Mouse (Mus musculus) hindbrain, embryonic 15.5 days (tissue): ENCODE measurements around the gene Max. TPM values are rescaled to one million over a fixed set of nuclear protein-coding genes. Genes with fewer than 3 reads are reported as not detected.

Experiments
- ATAC-seq: fragments of 200-750 bp; cut with Nextera tagmentation; 2 replicates; pipeline ENCODE4 v1.8.0; 2017; ENCODE audit warnings: low read depth, moderate number of reproducible peaks, moderate TSS enrichment; ENCODE audit not compliant: low FRiP score
- H3K27ac ChIP-seq: fragments of 300-500 bp; sonication (generic); replicated peaks from 2 replicates; pipeline ENCODE4 v1.5.1; 2015; ENCODE audit warnings: mild to moderate bottlenecking, inconsistent platforms
- H3K27me3 ChIP-seq: fragments of 300-500 bp; sonication (generic); 2 replicates; pipeline ENCODE4 v1.6.1; 2015; ENCODE audit warnings: control low read depth, inconsistent platforms
- H3K36me3 ChIP-seq: fragments of 300-500 bp; sonication (generic); 2 replicates; pipeline ENCODE4 v1.6.1; 2015; ENCODE audit warnings: control low read depth, inconsistent platforms
- H3K4me1 ChIP-seq: fragments of 300-500 bp; sonication (generic); replicated peaks from 2 replicates; pipeline ENCODE4 v1.6.1; 2015; ENCODE audit warnings: control low read depth, inconsistent platforms
- H3K4me2 ChIP-seq: fragments of 300-500 bp; sonication (generic); 2 replicates; pipeline ENCODE4 v1.6.1; 2015; ENCODE audit warnings: moderate library complexity, mild to moderate bottlenecking, inconsistent platforms
- H3K4me3 ChIP-seq: fragments of 300-500 bp; sonication (generic); 2 replicates; pipeline ENCODE4 v1.5.1; 2015; ENCODE audit warnings: mild to moderate bottlenecking, inconsistent platforms
- H3K9ac ChIP-seq: fragments of 300-500 bp; sonication (generic); 2 replicates; pipeline ENCODE4 v1.6.1; 2015; ENCODE audit warnings: inconsistent platforms
- H3K9me3 ChIP-seq: fragments of 300-500 bp; sonication (generic); 2 replicates; pipeline ENCODE4 v1.6.1; 2016; ENCODE audit warnings: control low read depth, inconsistent platforms
- WGBS: fragments of 180-500 bp; shearing (Covaris S2); methylation state at CpG from one replicate; pipeline ENCODE4 v1.1.7; 2015; 5-methylcytosine and 5-hydroxymethylcytosine counted together
- polyA plus RNA-seq: library from polyadenylated mRNA; unstranded; fragments of >200 nt; fragmentation: Nextera tagmentation; extraction: Ambion mirVana; gene quantifications from 2 replicates; pipeline ENCODE4 v1.2.1, GENCODE M21; 2015

Gene Max
- polyA plus RNA-seq, 1 experiment from 2014 or later = 22.5 TPM

DNA sequence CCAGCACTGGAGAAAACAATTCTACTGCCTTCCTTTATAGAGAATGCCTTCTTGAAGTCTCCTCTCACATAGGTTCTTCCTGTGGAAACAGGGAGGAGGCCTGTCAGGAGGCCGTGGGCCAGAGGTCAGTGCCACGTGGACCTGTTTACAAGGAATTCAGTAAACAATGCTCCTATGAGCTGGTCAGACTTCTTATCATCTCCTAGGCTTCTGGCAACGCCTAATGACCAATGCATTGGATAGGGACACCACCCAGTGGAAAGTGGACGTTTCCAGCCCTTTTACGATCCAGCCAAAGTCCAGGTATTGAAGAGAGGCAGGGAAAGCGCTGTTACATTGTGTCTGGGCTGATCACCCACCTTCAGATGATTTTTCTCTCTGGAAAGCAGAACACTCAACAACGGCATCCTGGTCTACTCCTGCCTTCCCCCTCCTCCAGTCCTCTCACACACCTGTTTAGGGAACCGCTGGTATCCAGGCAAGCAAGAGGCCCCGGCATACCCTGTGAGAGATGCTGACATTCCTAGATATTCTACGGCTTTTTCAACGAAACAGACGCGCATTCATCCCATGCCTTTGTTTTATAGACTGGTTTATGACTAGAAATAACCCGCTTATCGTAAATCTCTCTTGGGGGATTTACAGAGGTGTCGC is 20.9 kb upstream of the Max start:
- ATAC-seq = no peak
- Histone ChIP-seq H3K27ac (no peak overlapping the region), H3K36me3 (no peaks in the 10 kb centered on the region), H3K27me3 (no peaks in the 10 kb centered on the region), H3K9me3 (no peaks in the 10 kb centered on the region), H3K4me1 (no peaks in the 10 kb centered on the region), H3K4me2 (no peak overlapping the region), H3K4me3 (no peak overlapping the region), H3K9ac (no peak overlapping the region)
- WGBS = 82% methylated on average over 16 of the region's 16 CpGs

DNA sequence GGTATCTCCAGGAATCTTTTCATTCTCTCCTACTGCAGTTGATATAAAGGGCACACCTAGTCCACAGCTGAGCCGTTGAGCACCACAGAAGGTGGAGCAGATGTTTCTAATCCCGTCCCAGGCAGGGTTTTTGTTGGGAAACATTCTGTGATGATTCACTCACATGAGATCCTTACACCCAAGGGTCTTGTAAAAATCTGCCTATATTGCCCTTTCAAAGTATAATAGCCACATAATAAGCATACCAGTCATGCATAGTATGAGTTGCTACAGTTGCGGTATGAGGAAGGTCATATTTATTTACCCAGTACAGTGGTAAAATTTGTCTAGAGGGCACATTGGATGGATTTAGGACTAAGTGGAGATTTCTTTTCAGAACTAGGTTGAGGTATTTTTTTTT is 17.5 kb upstream of the Max start:
- ATAC-seq = no peak
- 77% methylated on average over 3 of the region's 3 CpGs for WGBS
- H3K27ac ChIP-seq = no peak overlapping the region

DNA sequence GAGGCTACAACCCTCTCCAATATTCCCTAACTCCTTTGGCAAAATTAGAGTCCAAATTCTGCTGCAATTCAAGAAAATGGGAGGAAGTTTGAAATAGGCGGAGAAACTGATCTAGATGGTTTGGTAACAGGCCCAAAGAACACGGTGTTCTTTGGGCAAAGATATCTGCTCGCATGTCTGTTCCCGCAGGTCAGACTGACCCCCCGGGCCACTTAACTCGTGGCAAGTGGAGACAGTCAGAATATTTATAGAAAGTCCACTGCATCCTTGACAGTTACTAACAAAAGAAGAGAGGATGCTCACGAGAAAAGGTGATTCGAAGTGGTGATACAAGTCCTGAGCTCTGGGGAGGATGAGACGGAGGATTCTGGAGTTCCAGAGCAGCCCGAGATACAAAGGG is 10.7 kb upstream of the Max start:
- Histone ChIP-seq H3K27me3 (no peaks in the 10 kb centered on the region), H3K9ac (no peak overlapping the region), H3K4me3 (no peak overlapping the region), H3K4me2 (no peak overlapping the region), H3K4me1 (no peaks in the 10 kb centered on the region), H3K9me3 (no peaks in the 10 kb centered on the region), H3K36me3 (no peaks in the 10 kb centered on the region), H3K27ac (no peak overlapping the region)
- WGBS = 84% methylated on average over 10 of the region's 10 CpGs
- no peak for ATAC-seq

More for the DNA sequence above, 17.5 kb upstream of the Max start:
- no peak overlapping the region for H3K9ac ChIP-seq
- H3K27me3 ChIP-seq = no peaks in the 10 kb centered on the region
- H3K4me2 ChIP-seq = no peak overlapping the region
- no peaks in the 10 kb centered on the region for H3K4me1 ChIP-seq
- no peaks in the 10 kb centered on the region for H3K9me3 ChIP-seq
- H3K4me3 ChIP-seq = no peak overlapping the region
- no peaks in the 10 kb centered on the region for H3K36me3 ChIP-seq

DNA sequence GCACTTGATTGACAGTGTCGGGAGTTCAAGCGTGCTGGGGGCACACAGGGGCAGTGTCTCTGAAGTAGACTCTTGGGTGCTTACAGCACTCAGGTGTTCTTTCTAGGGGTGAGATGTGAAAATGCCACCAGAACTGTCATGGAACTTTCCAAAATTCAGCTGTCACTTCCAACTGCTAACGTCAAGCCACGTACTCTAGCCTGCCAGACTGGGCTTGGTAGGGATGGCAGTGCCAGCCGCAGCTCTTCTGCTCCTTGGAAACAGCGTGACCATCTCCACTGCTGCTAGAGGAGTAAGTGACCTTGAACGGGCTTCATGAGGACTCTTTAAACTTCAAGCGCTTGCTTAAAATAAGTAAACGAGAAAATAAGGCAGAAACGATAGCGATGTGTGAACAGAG is 10.2 kb upstream of the Max start:
- Histone ChIP-seq H3K27ac (no peak overlapping the region), H3K9ac (no peak overlapping the region), H3K4me3 (no peak overlapping the region), H3K4me2 (no peak overlapping the region), H3K36me3 (no peaks in the 10 kb centered on the region), H3K9me3 (no peaks in the 10 kb centered on the region), H3K27me3 (no peaks in the 10 kb centered on the region), H3K4me1 (no peaks in the 10 kb centered on the region)
- no peak for ATAC-seq
- WGBS = 92% methylated on average over 11 of the region's 11 CpGs

DNA sequence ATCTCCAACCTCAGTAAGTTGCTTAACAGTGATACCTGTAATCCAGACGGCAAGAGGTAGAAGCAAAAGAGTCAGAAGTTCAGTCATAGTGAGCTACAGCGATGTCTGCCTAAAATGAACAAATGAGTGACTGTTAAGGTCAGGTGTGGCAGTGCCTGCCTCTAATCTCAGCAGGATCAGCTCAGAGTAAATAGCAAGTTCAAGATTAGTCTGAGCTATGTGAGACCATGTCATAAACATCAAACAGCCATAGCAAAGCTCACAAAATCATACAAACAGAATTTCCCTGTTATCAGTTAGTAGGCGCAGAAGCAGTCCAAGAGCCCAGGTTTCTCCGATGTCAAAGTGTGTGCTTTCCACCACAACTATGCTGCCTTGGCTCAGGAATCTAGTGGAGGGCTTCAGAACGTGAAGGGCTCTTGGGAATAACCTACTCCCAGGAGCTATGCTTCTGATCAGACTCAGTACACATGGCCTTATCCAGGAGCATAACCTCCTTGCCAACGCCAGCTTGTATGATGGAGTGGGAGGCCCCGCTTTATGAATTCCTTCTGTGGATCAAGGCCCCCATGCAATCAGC is 9.7 kb upstream of the Max start:
- Histone ChIP-seq H3K27ac (no peak overlapping the region), H3K36me3 (no peaks in the 10 kb centered on the region), H3K27me3 (no peaks in the 10 kb centered on the region), H3K4me1 (no peaks in the 10 kb centered on the region), H3K4me3 (no peak overlapping the region), H3K9me3 (no peaks in the 10 kb centered on the region), H3K9ac (no peak overlapping the region), H3K4me2 (no peak overlapping the region)
- ATAC-seq = no peak
- WGBS = 86% methylated on average over 7 of the region's 7 CpGs

DNA sequence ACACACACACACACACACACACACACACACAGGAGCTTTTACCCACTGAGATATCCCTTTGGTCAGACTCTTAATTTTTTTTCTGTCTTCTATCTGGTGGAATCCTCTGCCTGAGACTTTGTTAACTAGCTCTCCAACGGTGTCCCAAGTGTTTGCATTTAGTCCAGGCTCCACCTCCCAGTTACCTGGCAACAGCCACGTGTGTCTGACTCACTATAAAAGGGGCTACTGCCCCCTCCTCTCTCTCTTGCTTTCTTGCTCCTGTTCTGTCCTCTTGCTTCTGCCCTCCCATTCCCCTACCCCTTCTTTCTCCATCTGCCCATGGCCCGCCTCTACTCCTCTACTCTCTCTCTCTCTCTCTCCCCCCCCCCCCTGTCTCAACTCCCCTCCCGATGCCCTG is 3.9 kb upstream of the Max start:
- H3K4me3 ChIP-seq = no peak overlapping the region
- ATAC-seq = no peak
- peaks cover 9% of the 10 kb centered on the region for H3K4me1 ChIP-seq
- peak overlapping the region; percentile 4; the same call in 1 of the 2 replicates for H3K4me2 ChIP-seq
- H3K9ac ChIP-seq = no peak overlapping the region
- no peak overlapping the region for H3K27ac ChIP-seq
- H3K27me3 ChIP-seq = 0 out of 2 replicates have a peak, but pooled peaks cover 5% of the 10 kb centered on the region
- no peaks in the 10 kb centered on the region for H3K9me3 ChIP-seq
- WGBS = 11% methylated on average over 4 of the region's 4 CpGs
- no peaks in the 10 kb centered on the region for H3K36me3 ChIP-seq

DNA sequence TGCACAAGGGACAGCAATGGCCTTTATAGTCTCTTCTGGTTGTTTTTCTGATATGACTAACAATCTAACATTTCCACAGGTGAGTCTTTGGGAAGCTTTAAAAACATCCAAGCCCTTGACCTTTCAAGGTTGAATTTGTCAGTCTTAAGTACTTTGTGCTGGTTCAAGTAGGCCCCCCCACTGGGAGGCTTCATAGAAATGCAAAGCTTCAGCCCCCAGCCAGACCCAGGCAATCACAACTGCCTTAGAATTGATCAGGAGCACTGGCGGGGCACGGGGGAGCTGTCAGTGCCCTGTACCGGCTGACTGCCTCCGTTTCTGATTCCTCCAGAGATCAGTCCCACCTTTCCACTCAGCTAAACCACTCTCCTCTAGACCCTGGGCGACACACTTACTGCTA is 3.1 kb upstream of the Max start:
- WGBS = 17% methylated on average over 5 of the region's 5 CpGs
- Histone ChIP-seq H3K27me3 (0 out of 2 replicates have a peak, but pooled peaks cover 5% of the 10 kb centered on the region), H3K9ac (no peak overlapping the region), H3K4me1 (peaks cover 17% of the 10 kb centered on the region), H3K27ac (no peak overlapping the region), H3K9me3 (no peaks in the 10 kb centered on the region), H3K4me2 (no peak overlapping the region), H3K36me3 (no peaks in the 10 kb centered on the region), H3K4me3 (no peak overlapping the region)
- no peak for ATAC-seq

DNA sequence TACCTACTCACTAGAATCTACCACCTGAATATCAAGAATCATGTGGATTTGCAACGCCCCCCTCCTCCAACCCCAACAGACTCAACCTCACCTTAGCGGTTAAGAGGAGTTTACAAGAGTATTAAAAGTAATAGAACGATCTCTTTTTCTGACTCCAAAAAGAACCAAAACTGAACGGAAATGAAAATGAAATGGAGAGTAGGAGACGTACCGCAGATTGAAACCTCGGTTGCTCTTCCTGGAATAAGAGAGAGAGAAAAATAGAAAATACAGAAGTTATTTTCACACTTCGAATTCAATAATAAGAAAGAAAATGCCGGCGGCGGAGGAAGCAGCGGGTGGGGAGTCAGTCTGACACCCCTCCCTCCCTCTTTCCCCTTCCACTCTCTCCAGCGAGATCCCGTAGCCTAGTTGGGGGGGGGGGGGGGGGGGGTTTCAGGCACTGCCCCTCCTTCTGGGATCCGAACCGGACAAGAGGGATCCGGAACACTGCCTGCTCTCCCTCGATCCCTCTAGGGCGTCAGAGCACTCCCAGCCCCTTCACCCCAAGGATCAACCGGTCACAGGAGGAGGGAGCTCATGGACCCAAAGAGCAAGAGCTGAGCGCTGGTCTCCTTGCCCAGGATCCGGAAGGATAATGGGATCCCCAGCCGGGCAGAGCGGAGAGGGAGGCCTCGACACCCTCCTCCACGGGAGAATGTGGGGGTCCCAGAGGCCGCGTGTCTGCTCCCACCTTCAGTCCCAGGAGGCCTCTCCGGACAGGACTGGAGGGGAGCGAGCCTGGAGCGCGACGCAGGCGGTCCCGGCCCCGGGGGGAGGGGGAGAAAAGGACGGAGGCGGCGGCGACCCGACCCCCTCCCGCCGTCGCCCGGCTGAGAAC is 709 bp downstream of the Max start:
- peak; percentile 9; the same call in 1 of the 2 replicates for ATAC-seq
- H3K9ac ChIP-seq = peak overlapping the region; percentile 79
- 0 out of 2 replicates have a peak, but pooled peaks cover 5% of the 10 kb centered on the region for H3K27me3 ChIP-seq
- peaks cover 25% of the 10 kb centered on the region for H3K4me1 ChIP-seq
- 7% methylated on average over 36 of the region's 45 CpGs for WGBS
- peak overlapping the region; percentile 94 for H3K4me3 ChIP-seq
- H3K9me3 ChIP-seq = no peaks in the 10 kb centered on the region
- H3K36me3 ChIP-seq = peaks cover 14% of the 10 kb centered on the region
- peak overlapping the region; percentile 89 for H3K4me2 ChIP-seq
- H3K27ac ChIP-seq = peak overlapping the region; percentile 80

DNA sequence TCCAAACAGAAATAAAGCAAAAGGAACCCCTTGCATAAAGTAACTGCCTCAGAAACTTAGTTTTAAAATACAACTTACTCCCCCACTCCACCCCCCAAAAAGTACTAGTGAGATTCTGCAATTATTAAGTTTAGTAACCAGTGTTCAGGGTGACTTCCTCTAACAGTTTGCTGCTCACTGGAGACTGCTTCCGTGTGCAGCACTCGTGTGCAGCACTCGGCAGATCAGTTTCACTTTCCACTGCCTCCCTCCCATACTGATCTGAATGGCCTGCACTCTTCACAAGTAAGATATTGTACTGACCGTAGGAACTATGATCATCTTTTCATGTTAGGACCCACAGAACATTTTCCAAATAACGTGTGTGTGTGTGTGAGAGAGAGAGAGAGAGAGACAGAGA is 4.3 kb downstream of the Max start:
- Histone ChIP-seq H3K27ac (no peak overlapping the region), H3K36me3 (peaks cover 30% of the 10 kb centered on the region), H3K4me1 (peaks cover 47% of the 10 kb centered on the region), H3K9ac (no peak overlapping the region), H3K4me2 (no peak overlapping the region), H3K4me3 (no peak overlapping the region), H3K27me3 (no peaks in the 10 kb centered on the region), H3K9me3 (no peaks in the 10 kb centered on the region)
- WGBS = 87% methylated on average over 5 of the region's 5 CpGs
- ATAC-seq = no peak

DNA sequence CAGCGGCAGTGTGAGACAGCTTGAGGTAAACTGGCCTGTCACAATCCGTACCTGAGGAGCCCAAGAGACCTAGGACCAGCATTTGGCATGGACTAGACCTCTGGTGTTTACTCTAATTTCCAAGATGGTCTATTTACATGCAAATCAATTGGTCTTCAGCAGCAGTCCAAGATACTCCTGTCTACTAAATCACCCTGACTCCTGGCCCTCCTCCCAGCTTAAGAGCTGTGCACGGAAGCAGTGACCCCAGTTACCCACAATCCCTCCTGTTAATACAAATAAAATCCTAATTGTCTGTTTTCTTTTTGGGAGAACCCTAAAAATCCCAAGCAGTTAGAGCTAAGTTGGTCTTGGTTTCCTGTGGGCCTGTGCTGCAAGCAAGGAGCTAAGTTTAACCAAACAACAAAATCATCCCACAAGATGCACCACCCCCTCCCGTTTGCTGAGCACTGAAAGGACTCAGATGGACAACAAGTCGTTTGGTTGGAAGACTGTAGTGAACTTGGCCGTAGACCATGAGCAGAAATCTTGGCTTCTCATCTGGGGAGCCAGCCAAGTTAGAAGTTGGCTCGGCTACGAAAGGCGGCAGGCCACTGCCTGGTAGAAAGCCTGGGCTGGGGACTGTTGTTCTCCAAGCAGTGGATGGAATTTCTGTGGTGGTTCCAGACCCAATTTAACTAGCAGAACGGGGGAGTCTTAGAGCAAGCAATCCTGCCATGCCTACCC is 7.1 kb downstream of the Max start:
- Histone ChIP-seq H3K36me3 (peaks cover 58% of the 10 kb centered on the region), H3K9me3 (no peaks in the 10 kb centered on the region), H3K4me1 (peaks cover 32% of the 10 kb centered on the region), H3K27ac (peak overlapping the region; percentile 65), H3K9ac (no peak overlapping the region), H3K27me3 (no peaks in the 10 kb centered on the region), H3K4me2 (0 out of 2 replicates have a peak overlapping the region, but pooled peaks have one; percentile 9), H3K4me3 (no peak overlapping the region)
- 58% methylated on average over 10 of the region's 10 CpGs for WGBS
- ATAC-seq = peak; percentile 81

DNA sequence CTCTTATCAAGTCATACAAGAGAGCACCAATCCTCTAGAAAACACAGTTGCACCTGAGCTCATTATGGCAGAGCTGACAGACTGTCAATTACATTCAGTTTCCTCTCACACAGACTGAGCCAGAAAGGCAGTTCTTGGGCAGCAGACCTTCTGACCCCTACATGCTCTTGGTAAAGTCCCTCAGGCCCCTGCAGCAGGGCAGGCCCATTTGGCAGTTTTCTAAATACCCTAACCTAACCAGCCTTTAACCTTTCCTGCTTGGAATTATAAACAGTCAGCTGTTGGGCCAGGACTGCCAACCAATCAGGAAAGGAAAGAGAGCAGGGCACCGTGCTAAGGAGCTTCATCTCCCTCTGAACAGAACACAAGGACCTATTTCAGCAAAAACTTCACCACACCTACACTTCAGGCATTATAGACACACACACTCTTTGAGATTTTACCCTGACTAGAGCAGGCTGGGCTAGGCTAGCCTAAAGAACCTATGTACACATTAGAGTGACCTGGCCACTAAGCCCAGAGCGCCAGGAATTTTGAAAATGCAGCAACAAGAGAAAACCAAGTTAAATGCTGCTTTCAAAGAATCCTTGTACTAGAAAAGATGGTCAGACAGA is 8.1 kb downstream of the Max start:
- Histone ChIP-seq H3K4me3 (no peak overlapping the region), H3K4me1 (peaks cover 25% of the 10 kb centered on the region), H3K9ac (no peak overlapping the region), H3K36me3 (peaks cover 67% of the 10 kb centered on the region), H3K27me3 (no peaks in the 10 kb centered on the region), H3K9me3 (no peaks in the 10 kb centered on the region), H3K27ac (no peak overlapping the region), H3K4me2 (no peak overlapping the region)
- 86% methylated on average over 2 of the region's 2 CpGs for WGBS
- no peak for ATAC-seq
